Mouse (Mus musculus): ENCODE data around the gene Pecr. TPM values are rescaled to one million over a fixed set of nuclear protein-coding genes. Genes with fewer than 3 reads are reported as not detected.

Gene Pecr
- total and polyA plus RNA-seq, 3 experiments: 10.7 to 15.5 TPM; not detected in 1

DNA sequence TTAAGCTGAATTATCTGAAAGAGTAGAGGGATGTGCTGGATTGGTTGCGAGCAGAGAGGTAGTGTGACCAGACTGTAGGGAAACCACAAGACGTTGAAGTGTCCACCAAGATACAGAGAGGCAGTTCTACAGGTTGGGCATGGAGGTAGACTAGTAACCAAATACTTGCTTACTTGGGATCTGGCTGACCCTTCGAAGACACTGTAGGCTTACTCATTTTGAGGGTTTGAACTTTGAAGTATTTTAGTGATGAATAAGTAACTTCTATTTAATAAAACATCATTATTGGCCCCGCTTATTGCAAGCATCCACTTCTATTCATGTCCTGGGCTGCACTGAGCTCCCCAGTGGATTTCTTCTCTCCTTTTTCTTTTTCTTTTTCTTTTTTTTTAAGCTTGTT is 7.3 kb upstream of the Pecr start:
- H3K4me1 ChIP-seq (ENCODE audit: control insufficient read depth in 1 of 2, insufficient read depth in 2 of 2, low read length in 2 of 2): no peaks in the 10 kb centered on the region
- H3K9me3 ChIP-seq (replicated peaks; ENCODE audit: insufficient read depth, low read length): no peaks in the 10 kb centered on the region
- no peak overlapping the region for H3K4me3 ChIP-seq (ENCODE audit: control insufficient read depth in 1 of 2, insufficient read depth in 1 of 2, low read depth in 2 of 2, low read length in 2 of 2)
- H3K79me2 ChIP-seq (ENCODE audit: control insufficient read depth, insufficient read depth, low read length, poor library complexity): no peaks in the 10 kb centered on the region
- no peak overlapping the region for H3K9ac ChIP-seq (ENCODE audit: control insufficient read depth, low read depth, low read length, poor library complexity, severe bottlenecking)
- TF ChIP-seq BHLHE40 (IDR thresholded peaks at IDR 0.05; ENCODE audit: borderline replicate concordance, low read depth, low read length) (no peak), SMC3 (IDR thresholded peaks at IDR 0.05; ENCODE audit: low read depth, low read length) (no peak), TAL1 (IDR thresholded peaks at IDR 0.05; ENCODE audit: low read length) (no peak), POLR2AphosphoS5 (IDR thresholded peaks at IDR 0.05; ENCODE audit: borderline replicate concordance, low read depth, low read length) (no peak), MYC (IDR thresholded peaks at IDR 0.05; ENCODE audit: low read depth, low read length) (no peak), CTCF (IDR thresholded peaks at IDR 0.05 in 2 of 3, conservative IDR thresholded peaks at IDR 0.05 in 1 of 3; ENCODE audit: control insufficient read depth in 1 of 3, insufficient read depth in 1 of 3, low read depth in 2 of 3, low read length in 3 of 3, poor library complexity in 1 of 3, severe bottlenecking in 1 of 3) (no peak), EP300 (IDR thresholded peaks at IDR 0.05; ENCODE audit: low read depth in 1 of 2, low read length in 2 of 2) (no peak), JUND (IDR thresholded peaks at IDR 0.05; ENCODE audit: low read depth, low read length) (no peak), HCFC1 (IDR thresholded peaks at IDR 0.05; ENCODE audit: low read depth, low read length) (no peak), ELF1 (IDR thresholded peaks at IDR 0.05; ENCODE audit: low read depth, low read length) (no peak), ZC3H11A (IDR thresholded peaks at IDR 0.05; ENCODE audit: low read depth, low read length) (no peak), RAD21 (IDR thresholded peaks at IDR 0.05; ENCODE audit: low read depth, low read length) (no peak), UBTF (IDR thresholded peaks at IDR 0.05; ENCODE audit: borderline replicate concordance, insufficient read depth, low read depth, low read length) (no peak), KAT2A (conservative IDR thresholded peaks at IDR 0.05; ENCODE audit: low read depth, low read length) (no peak), USF2 (IDR thresholded peaks at IDR 0.05; ENCODE audit: borderline replicate concordance in 1 of 2, insufficient read depth in 1 of 2, low read depth in 1 of 2, low read length in 2 of 2) (no peak), ZMIZ1 (IDR thresholded peaks at IDR 0.05; ENCODE audit: low read depth, low read length) (no peak), RCOR1 (IDR thresholded peaks at IDR 0.05; ENCODE audit: low read depth, low read length) (no peak)
- no peaks in the 10 kb centered on the region for H3K36me3 ChIP-seq (ENCODE audit: control insufficient read depth in 1 of 2, insufficient read depth in 2 of 2, low read length in 2 of 2)
- H3K27me3 ChIP-seq (ENCODE audit: control insufficient read depth in 1 of 2, insufficient read depth in 2 of 2, low read length in 2 of 2): peaks cover 2 to 7% of the 10 kb centered on the region in 2 experiments; a peak in 3 of 4 replicates
- DNase-seq (ENCODE audit: low read depth, low spot score): no peak
- H3K27ac ChIP-seq (ENCODE audit: control insufficient read depth, low read depth, low read length): no peak overlapping the region

DNA sequence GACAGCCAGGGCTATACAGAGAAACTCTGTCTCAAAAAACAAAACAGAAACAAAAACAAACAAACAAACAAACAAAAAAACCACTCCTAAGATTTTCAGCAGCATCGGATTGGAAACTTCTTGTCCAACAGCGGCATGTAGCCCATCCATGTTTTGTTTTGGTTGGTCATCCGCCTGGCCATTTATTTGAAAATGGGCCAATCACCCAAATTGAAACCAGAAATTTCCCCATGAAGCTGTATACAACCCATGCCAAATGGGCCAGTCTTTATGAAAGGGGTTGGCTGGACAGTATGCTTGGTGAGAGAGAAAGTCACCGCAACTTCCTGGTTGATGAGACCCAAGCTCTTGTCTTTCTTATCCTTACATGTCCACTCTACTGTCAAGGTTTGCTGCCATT is 6.8 kb upstream of the Pecr start:
- TF ChIP-seq UBTF (IDR thresholded peaks at IDR 0.05; ENCODE audit: borderline replicate concordance, insufficient read depth, low read depth, low read length): no peak
- TF ChIP-seq MEF2A (IDR thresholded peaks at IDR 0.05; ENCODE audit: extremely low read depth, insufficient replicate concordance, low read depth, low read length, poor library complexity, severe bottlenecking): no peak
- TF ChIP-seq CHD2 (IDR thresholded peaks at IDR 0.05; ENCODE audit: low read length): no peak
- no peak for TF ChIP-seq CHD1 (IDR thresholded peaks at IDR 0.05; ENCODE audit: low read depth, low read length)
- no peak for TF ChIP-seq POLR2AphosphoS2 (IDR thresholded peaks at IDR 0.05; ENCODE audit: low read length)
- TF ChIP-seq ETS1 (IDR thresholded peaks at IDR 0.05; ENCODE audit: low read depth, low read length): no peak
- no peak for TF ChIP-seq MAZ (IDR thresholded peaks at IDR 0.05; ENCODE audit: low read depth, low read length)
- TF ChIP-seq CTCF (IDR thresholded peaks at IDR 0.05 in 2 of 3, conservative IDR thresholded peaks at IDR 0.05 in 1 of 3; ENCODE audit: control insufficient read depth in 1 of 3, insufficient read depth in 1 of 3, low read depth in 2 of 3, low read length in 3 of 3, poor library complexity in 1 of 3, severe bottlenecking in 1 of 3): no peak
- TF ChIP-seq POLR2AphosphoS5 (IDR thresholded peaks at IDR 0.05; ENCODE audit: borderline replicate concordance, low read depth, low read length): no peak
- DNase-seq (ENCODE audit: low read depth, low spot score): no peak
- H3K79me2 ChIP-seq (ENCODE audit: control insufficient read depth, insufficient read depth, low read length, poor library complexity): no peaks in the 10 kb centered on the region

More for the DNA sequence above, 6.8 kb upstream of the Pecr start:
- Histone ChIP-seq H3K9ac (ENCODE audit: control insufficient read depth, low read depth, low read length, poor library complexity, severe bottlenecking) (no peak overlapping the region), H3K4me3 (ENCODE audit: control insufficient read depth in 1 of 2, insufficient read depth in 1 of 2, low read depth in 2 of 2, low read length in 2 of 2) (no peak overlapping the region), H3K27me3 (ENCODE audit: control insufficient read depth in 1 of 2, insufficient read depth in 2 of 2, low read length in 2 of 2) (peaks cover 2 to 7% of the 10 kb centered on the region in 2 experiments; a peak in 3 of 4 replicates), H3K9me3 (replicated peaks; ENCODE audit: insufficient read depth, low read length) (no peaks in the 10 kb centered on the region), H3K27ac (ENCODE audit: control insufficient read depth, low read depth, low read length) (no peak overlapping the region), H3K4me1 (ENCODE audit: control insufficient read depth in 1 of 2, insufficient read depth in 2 of 2, low read length in 2 of 2) (no peaks in the 10 kb centered on the region), H3K36me3 (ENCODE audit: control insufficient read depth in 1 of 2, insufficient read depth in 2 of 2, low read length in 2 of 2) (no peaks in the 10 kb centered on the region)
